Mouse (Mus musculus) C2C12 (cell line): ENCODE results near the gene A1cf.

Experiments
- CTCF ChIP-seq: IDR thresholded peaks from one replicate; pipeline ENCODE4 v1.5.1; 2011; ENCODE audit not compliant: control insufficient read depth, insufficient read depth, insufficient read length
- MAX ChIP-seq: IDR thresholded peaks from one replicate; pipeline ENCODE4 v1.6.1; 2011; ENCODE audit warnings: mild to moderate bottlenecking, control low read depth
- MYOD1 ChIP-seq: IDR thresholded peaks from one replicate; pipeline ENCODE4 v1.6.1; 2011; ENCODE audit warnings: low read depth; ENCODE audit not compliant: control insufficient read depth, insufficient read length
- MYOG ChIP-seq: IDR thresholded peaks from one replicate; pipeline ENCODE4 v1.6.1; 2011; ENCODE audit not compliant: control insufficient read depth, insufficient read length; ENCODE audit errors: extremely low read depth

GRCm38 (mm10) chr19:31865451-31865850, 3.1 kb upstream of the A1cf start:
- TF ChIP-seq CTCF (no peak), MYOD1 (no peak), MYOG (no peak), MAX (no peak)
